Mouse (Mus musculus) 416B (cell line): ENCODE measurements around the gene Fblim1.

ENCODE experiments used
- DNase-seq: peaks from one replicate; pipeline ENCODE4 v3.0.0; 2011; ENCODE audit warnings: low read depth

Fblim1 gene

GRCm38 (mm10) chr4:141539213-141539767, 66.6 kb downstream of the Fblim1 start:
- no peak for DNase-seq

- peak; percentile 98 for DNase-seq
These were observed 67.3 kb downstream of the Fblim1 start, which contains the start of gene Spen for GRCm38 (mm10) chr4:141538408-141539212. Spen (minus strand) TSS chr4:141538597.

- no peak for DNase-seq
These were observed 68.0 kb downstream of the Fblim1 start for GRCm38 (mm10) chr4:141537706-141538407.

- DNase-seq, result no peak
These were observed 68.7 kb downstream of the Fblim1 start for GRCm38 (mm10) chr4:141537226-141537610.

- DNase-seq, result peak; percentile 88
These were observed 69.3 kb downstream of the Fblim1 start for GRCm38 (mm10) chr4:141536291-141537225.

GRCm38 (mm10) chr4:141534947-141535680, 70.8 kb downstream of the Fblim1 start:
- DNase-seq, result peak; percentile 82

- DNase-seq, result no peak
These were observed 74.9 kb downstream of the Fblim1 start for GRCm38 (mm10) chr4:141530979-141531378.

GRCm38 (mm10) chr4:141528938-141529337, 77.0 kb downstream of the Fblim1 start:
- no peak for DNase-seq

GRCm38 (mm10) chr4:141526936-141527650, 78.8 kb downstream of the Fblim1 start:
- DNase-seq, result no peak
